Mouse (Mus musculus) lung, postnatal 4 days (tissue): Measurements from ENCODE around the gene Rbbp9.
"Not testable (repeated sequence)": the region's sequence is repeated elsewhere in the genome, so short reads cannot be mapped to it uniquely, and the experiment has no call there.

Experiments
- DNase-seq, 2 experiments: peaks; one replicate each; pipeline ENCODE4 v3.0.0; 2021

Rbbp9 gene

DNA sequence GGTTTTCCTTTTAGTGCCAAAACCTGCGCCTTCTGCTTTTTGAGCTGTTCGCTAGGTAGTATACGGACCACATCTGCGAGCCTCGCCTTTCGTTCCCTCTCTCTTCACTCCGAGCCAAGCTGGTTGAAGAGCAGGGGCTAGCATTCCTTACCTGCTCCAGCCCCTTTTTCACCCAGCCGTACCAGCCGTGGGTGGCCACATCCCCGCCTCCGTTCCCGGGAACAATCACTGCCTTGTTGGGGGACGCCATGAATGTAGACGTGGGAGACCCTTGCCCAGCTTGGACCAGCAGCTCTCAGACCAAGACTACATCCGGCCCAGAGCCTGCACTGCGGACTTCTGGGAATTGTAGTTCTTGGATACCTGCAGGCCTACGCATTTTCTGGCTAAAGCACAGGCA lies at the start of gene Rbbp9:
Gene Rbbp9, minus strand, starts transcription at position 341 of the 400 bp plus-strand sequence.
- peak; percentile 61 to 64 for DNase-seq

DNA sequence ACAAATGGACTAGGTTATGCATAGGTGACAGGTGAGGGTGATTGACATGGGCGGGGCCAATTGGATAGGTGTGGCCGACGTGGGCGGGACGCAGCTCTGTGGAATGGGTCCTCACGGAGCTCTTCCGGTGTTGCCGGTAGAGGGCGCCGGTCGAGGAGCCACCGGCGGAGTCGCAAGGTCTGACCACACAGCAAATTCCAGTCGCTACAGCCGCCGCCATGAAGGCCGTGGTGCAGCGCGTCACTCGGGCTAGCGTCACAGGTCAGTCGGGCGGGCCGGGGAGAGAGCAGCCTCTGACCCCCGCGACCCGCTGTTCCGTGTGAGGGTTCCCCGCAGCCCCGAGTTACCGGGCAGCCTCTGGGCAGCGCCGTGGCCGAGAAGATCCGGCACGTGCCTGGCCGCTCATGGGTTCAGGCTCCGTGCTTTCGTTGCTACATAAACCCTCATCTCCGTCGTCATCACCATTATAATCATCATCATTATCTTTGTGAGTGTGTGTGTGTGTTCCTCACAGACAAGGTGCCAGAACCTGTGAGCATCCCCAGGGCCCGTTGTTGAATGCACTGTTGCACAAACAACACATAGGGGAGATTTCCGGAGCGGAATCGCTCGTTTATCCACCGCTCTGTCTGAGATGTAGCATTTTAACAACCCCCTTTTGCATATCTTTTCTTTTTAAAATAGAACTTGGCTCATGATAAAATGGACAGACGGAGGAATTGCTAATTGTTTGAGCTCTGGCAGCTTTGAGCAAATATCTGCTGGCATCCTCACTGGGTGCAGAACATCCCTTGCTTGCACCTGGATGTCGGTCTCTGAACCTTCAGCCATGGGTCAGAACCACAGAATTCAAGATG lies 49.4 kb upstream of the Rbbp9 start, which contains the start of gene Dtd1:
Gene Dtd1, plus strand, starts transcription at position 67 of the 857 bp plus-strand sequence.
- DNase-seq, result peak; percentile 90 to 92

- DNase-seq, result no peak
These were observed 47.3 kb upstream of the Rbbp9 start for GRCm38 (mm10) chr2:144598006-144598405.

GRCm38 (mm10) chr2:144593951-144594651 lies 43.4 kb upstream of the Rbbp9 start, which contains the start of gene Smim26:
TSS of gene Smim26 (plus strand) at chr2:144594054.
- peak; percentile 76 to 80 for DNase-seq

DNA sequence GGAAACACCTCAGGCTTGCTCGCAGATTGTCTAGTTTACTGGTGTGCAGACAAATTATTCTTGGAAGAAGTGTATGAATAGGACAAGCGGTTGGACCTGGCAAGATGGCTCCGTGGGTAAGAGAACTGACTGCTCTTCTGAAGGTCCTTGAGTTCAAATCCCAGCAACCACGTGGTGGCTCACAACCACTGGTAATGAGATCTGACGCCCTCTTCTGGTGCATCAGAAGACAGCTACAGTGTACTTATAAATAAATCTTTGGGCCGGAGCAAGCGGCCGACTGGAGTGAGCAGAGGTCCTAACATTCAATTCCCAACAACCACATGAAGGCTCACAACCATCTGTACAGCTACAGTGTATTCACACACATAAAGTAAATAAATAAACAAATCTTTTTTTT lies 42.4 kb upstream of the Rbbp9 start:
- DNase-seq, result not testable (repeated sequence)

DNA sequence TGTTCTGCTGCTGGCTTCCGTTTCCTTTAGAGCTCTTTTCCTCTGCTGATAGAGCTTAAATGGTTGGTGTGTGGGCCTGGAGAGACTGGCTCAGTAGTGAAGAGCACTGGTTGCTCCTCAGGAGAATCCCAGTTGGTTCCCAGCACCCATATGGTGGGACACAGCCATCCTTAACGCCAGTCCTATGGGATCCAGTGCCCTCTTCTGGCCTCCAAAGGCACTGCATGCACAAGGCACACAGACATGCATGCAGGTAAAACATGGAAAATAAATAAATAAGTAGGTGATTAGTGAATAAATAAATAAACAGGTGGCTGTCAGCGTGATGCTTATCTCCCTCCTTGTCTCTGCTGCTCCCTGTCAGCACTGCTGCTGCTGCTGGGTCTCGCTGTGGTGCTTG lies 38.1 kb upstream of the Rbbp9 start:
- no peak for DNase-seq

DNA sequence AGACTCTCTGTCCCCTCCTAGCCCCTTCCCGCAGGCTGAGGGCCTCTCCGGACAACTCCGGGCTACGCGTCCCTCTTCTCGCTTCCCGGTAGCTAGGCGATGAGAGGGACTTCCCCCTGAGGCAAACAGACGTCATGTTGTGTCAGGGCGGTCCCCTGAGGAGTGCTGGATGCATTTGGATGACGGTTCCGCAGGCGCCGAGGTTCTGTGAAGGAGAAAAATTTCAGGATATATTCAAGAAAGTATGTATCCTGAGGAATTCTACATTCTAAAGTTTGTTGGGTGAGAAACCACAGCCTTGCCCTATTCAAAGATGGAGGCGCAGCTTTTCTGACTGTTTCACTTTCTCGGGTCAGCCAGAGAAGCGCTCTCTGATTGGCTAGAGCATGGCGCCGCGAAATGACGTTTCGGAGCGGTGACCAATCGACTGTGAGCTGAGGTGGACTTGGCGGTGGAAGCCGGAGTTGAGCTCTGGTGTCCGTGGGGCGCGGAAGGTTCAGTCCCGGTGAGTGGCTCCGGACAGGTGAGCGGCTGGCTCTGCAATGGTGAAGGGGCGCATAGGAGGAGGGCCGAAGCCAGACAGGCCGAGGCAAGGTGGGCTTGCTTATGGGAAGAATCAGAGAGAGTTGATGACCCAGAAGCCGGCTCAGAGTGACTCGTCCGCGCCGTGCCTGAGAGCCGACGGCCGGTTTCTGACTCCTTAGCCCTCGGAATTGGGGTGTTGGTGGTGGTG lies 5.3 kb upstream of the Rbbp9 start, which contains the start of gene Sec23b:
Gene Sec23b, plus strand, starts transcription at position 410 of the 733 bp plus-strand sequence.
- DNase-seq, result peak; percentile 97 to 98

DNA sequence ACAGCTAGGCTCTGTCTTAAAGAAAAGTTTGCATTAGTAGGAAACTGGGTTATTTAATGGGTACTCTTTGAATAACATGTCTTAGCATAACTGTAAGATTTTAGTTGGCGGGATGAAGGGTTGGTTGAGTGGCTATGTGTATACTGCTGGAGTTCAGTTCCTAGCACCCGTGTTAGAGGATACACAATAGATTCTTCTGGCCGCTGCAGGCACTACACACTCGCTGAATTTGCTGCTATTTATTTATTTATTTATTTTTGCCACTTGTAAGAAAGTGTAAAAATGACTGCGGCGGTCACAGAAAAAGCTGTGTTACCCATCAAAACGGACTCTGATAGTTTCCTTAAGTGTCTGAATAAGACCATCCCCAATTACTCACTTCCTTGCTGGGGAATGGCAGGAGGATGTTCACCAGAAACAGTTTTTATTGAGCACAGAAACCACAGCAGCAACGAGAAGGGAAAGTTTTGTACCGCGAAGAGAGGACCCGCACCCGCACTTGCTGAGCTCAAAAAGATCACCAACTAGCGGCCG lies 4.7 kb upstream of the Rbbp9 start:
- no peak for DNase-seq

- DNase-seq, result no peak
These were observed 3.2 kb upstream of the Rbbp9 start for GRCm38 (mm10) chr2:144553905-144554304.

DNA sequence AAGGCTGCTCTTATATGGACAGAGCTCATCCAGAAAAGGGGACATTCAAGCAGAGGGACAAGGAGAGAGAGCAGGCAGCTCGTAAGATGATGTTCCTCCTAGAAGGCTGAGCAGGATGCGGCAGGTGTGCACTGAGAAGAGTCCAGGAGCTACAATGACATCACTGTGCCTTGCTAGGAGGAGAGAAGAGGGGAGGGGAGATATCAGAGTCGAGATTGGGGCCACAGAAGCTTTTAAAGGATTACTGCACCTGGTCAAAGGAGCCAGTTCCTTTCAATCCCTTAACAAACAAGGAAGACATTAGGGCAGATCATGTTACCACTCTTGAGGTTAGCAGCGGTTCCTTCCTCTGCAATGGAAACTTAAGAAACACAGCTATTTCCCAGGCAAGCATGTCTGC lies 3.1 kb downstream of the Rbbp9 start:
- no peak for DNase-seq

- no peak for DNase-seq
These were observed 5.2 kb downstream of the Rbbp9 start for GRCm38 (mm10) chr2:144545481-144545880.

GRCm38 (mm10) chr2:144545061-144545460 lies 5.6 kb downstream of the Rbbp9 start:
- no peak for DNase-seq

DNA sequence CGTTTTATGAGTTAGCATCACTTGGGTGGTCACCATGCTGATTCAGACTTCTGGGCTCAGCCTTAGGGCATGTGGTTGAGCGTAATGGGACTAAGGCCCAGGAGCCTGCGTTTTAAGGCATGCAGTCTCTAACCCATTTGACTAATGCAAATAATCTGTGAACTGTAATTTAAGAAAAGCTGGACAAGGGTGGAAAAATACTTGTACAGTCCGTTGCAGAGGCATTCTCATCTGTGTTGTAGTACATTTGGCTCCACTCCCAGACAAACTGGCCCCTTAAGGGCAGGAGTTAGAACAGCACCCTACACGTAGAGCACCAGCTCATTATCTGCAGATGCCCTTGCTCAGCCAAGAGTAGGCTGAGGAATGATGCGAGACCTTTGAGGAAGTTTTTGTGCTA lies 6.0 kb downstream of the Rbbp9 start:
- no peak for DNase-seq

DNA sequence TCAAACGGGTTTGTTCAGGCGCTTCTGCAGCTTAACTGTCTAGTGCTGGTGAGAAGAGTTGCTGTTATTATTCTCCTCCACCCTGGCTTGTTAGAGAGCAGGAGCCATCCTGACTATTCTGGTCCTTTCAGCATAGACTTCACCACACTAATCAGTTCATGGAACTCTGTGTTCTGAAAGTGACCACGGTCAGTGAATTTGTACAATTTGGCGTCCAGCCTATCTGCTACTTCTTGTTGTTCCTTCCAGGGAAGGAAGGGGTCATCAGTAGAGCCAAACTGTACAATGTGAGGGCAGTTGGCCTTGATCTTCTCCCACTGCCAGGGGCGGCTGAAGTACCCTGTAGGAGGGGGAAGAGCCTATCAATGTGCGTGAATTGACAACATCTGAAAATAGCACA lies 7.0 kb downstream of the Rbbp9 start:
- DNase-seq, result no peak

GRCm38 (mm10) chr2:144541246-144541645 lies 9.4 kb downstream of the Rbbp9 start:
- DNase-seq, result no peak

GRCm38 (mm10) chr2:144537123-144537522 lies 13.5 kb downstream of the Rbbp9 start:
- no peak for DNase-seq

DNA sequence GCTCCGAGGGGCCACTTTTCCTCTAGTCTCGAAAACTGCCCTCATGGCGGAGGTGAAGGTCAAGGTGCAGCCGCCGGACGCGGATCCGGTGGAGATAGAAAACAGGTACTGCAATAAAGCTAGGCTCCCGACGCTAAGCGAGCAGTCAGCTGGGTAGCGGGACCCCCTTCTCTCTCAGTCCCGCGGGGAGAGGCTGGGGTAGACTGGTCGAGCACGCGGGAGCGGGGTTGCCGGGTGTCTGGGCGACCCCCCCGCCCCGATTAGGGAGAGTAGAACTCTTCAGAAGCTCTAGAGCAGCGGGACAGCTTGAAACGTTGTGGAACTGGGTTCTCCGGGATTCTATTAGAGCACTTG lies 22.9 kb downstream of the Rbbp9 start:
- no peak for DNase-seq

DNA sequence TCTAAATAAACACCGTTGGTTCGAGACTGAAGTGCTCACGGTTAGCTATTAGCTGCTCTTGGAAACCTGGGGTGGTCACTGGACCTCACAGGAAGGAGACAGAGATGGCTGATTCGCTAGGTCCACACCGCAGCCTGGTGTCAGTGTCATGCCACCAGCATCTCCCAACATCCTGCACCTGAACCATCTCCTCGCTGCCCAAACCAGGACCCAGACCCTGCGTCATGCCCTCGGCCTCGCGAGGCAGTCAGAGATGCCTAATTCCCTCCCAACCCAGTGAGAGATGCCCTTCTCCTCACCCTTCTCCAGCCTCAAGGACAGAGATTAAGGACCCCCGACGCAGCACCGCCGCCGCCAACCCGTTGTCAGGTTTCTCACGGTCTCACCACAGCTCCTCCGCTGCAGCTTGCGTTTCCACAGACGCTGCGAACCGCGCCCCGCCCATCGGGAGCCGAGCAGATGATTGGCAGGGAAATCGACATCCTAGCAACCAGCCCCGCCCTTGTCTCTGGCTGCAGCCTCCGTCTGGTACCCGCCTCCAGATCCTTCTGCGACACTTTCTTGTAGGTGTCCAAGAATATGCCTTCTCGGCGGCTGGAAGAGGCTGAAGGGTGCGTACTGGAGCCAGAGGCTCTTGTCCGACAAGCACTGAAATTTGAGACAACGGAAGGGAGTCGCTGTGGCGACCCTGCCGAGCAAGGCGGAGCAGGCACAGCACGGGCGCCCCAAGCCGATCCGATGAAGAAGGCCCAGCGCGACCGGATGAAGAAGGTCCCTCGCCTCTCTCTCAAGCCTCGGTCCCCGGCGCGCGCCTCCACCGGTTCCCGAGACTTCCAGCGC lies 23.5 kb downstream of the Rbbp9 start, which contains the start of the genes Dzank1 and Polr3f:
Gene Dzank1, minus strand, starts transcription at position 434 of the 840 bp plus-strand sequence.
Gene Polr3f, plus strand, starts transcription at position 738 of the 840 bp plus-strand sequence.
- DNase-seq, result peak; percentile 97

DNA sequence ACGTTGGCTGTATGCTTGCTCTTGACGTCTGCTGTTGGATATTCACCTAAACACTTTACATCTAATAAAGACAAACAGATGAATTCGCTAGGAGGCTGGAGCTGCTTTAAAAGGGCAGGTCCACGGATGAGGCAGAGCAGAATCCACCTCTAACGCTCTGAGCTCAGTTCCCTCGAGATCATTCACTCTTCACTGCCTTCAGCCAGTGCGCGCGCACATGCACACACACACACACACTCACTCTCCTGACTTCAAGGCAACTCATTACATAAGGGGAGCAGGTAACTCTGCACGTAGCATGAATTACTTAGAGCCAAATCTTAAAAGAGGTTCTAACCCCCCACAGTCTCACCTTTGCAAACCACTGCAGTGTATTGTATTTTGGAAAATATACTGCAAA lies 24.8 kb downstream of the Rbbp9 start:
- DNase-seq, result no peak

GRCm38 (mm10) chr2:144519772-144520171 lies 30.9 kb downstream of the Rbbp9 start:
- DNase-seq, result no peak

DNA sequence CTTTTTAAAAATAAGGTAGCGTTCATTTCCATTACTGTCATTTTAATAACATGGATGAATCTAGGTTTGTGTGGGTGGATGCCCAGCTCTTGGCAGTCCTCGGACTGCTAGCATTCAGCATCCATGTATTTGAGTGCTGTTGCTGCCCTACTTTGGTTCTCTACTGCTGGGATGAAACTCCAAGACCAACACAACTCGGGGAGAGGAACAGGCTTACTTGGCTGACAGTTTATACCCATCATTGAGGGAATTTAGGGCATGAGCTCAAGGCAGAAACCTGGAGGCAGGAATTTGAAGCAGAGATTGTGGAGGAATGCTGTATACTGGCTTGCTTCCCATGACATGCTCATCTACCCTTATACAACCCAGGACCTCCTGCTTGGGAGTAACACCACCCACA lies 36.0 kb downstream of the Rbbp9 start:
- DNase-seq, result no peak

DNA sequence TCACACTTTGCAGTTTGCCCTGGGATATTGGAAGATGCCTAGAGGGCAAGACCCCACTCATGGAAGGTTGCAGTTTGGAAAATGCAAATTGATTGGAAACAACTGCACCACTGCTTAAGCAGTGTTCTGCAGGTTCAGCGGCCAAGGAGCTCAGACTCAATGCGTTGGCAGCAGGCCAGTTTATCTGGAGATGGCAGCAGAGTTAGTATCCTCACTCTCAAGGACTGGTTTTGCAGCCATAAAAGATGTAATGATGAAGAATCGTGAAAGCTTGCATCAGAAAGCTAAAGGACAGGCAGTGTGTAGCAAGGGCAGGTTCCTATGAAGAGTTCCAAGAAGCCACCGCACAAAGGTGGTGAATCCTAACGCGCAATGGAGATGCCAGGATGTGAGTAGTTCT lies 48.5 kb downstream of the Rbbp9 start:
- DNase-seq, result no peak
